Mouse (Mus musculus) small intestine, adult 2 months (tissue): ENCODE measurements around the gene Olfr766-ps1.

ENCODE experiments used
- CTCF ChIP-seq: fragments of 200-500 bp; IDR thresholded peaks from 2 replicates; pipeline ENCODE4 v1.5.1; 2012; ENCODE audit warnings: low read depth, mild to moderate bottlenecking, control low read depth, inconsistent platforms, low read length, moderate library complexity, mixed read lengths; ENCODE audit not compliant: insufficient replicate concordance, insufficient read length; ENCODE audit errors: extremely low read depth
- POLR2A ChIP-seq: fragments of 200-500 bp; IDR thresholded peaks from 2 replicates; pipeline ENCODE4 v1.6.1; 2012; ENCODE audit warnings: low read depth, mild to moderate bottlenecking, control low read depth, inconsistent platforms, low read length, moderate library complexity

GRCm38 (mm10) chr10:129026018-129026662 lies 42.6 kb downstream of the Olfr766-ps1 start:
- TF ChIP-seq POLR2A: no peak
- peak; percentile 30; the same call in 1 of the 2 replicates for TF ChIP-seq CTCF
